Mouse (Mus musculus) CH12.LX (cell line): Measurements from ENCODE around the gene Kalrn. TPM values are rescaled to one million over a fixed set of nuclear protein-coding genes. Genes with fewer than 3 reads are reported as not detected.

ENCODE experiments used
- DNase-seq: peaks from one replicate; pipeline ENCODE4 v3.0.0-alpha.2; 2013; ENCODE audit errors: extremely low read depth
- H3K27ac ChIP-seq: 2 replicates; pipeline ENCODE4 v1.5.1; 2012; ENCODE audit warnings: low read depth, mild to moderate bottlenecking, control low read depth, moderate library complexity; ENCODE audit not compliant: insufficient read depth
- H3K27me3 ChIP-seq: replicated peaks from 2 replicates; pipeline ENCODE3; 2012; ENCODE audit warnings: inconsistent platforms
- H3K36me3 ChIP-seq, 2 experiments: replicated peaks in 1 of 2; 2 replicates each; pipeline versions ENCODE3 to v1.6.1; 2012; ENCODE audit warnings: inconsistent platforms in 1 of 2, low read length in 1 of 2, mild to moderate bottlenecking in 1 of 2, mixed read lengths in 1 of 2, moderate library complexity in 1 of 2; ENCODE audit not compliant: control insufficient read depth in 1 of 2, insufficient read depth in 1 of 2
- H3K4me1 ChIP-seq, 2 experiments: 2 replicates each; pipeline ENCODE4 v1.6.1; 2012; ENCODE audit warnings: inconsistent platforms in 1 of 2, moderate library complexity in 1 of 2; ENCODE audit not compliant: insufficient read depth in 2 of 2, control insufficient read depth in 1 of 2
- H3K4me2 ChIP-seq: 2 replicates; pipeline ENCODE4 v1.6.1; 2012; ENCODE audit warnings: low read depth, mild to moderate bottlenecking, control low read depth; ENCODE audit not compliant: poor library complexity, insufficient read depth, severe bottlenecking
- H3K4me3 ChIP-seq, 3 experiments: fragments of 150-350 bp in 1 of 3; sonication (generic) in 1 of 3; replicated peaks in 1 of 3; 2 replicates each; pipeline versions ENCODE3 to v1.5.1; 2011 to 2012; ENCODE audit warnings: low read depth in 2 of 3, low read length in 2 of 3, mild to moderate bottlenecking in 2 of 3, moderate library complexity in 2 of 3, control low read depth in 1 of 3, improper control_type of control experiment in 1 of 3, inconsistent platforms in 1 of 3, mixed read lengths in 1 of 3; ENCODE audit not compliant: poor library complexity in 1 of 3
- H3K79me2 ChIP-seq: replicated peaks from 2 replicates; pipeline ENCODE4 v1.6.1; 2012; ENCODE audit warnings: mild to moderate bottlenecking, moderate library complexity; ENCODE audit not compliant: control insufficient read depth, poor library complexity, insufficient read depth, severe bottlenecking; ENCODE audit errors: extremely low read depth
- H3K9ac ChIP-seq: 2 replicates; pipeline ENCODE4 v1.6.1; 2012; ENCODE audit warnings: low read depth, mild to moderate bottlenecking, control low read depth, moderate library complexity; ENCODE audit not compliant: insufficient read depth
- H3K9me3 ChIP-seq: replicated peaks from 2 replicates; pipeline ENCODE3; 2012; ENCODE audit warnings: low read length, inconsistent platforms, mixed read lengths
- BHLHE40 ChIP-seq: IDR thresholded peaks from 2 replicates; pipeline ENCODE4 v1.6.1; 2011; ENCODE audit warnings: mild to moderate bottlenecking, low read depth, low read length, improper control_type of control experiment
- CHD2 ChIP-seq: IDR thresholded peaks from 2 replicates; pipeline ENCODE4 v1.6.1; 2011; ENCODE audit warnings: low read length, improper control_type of control experiment
- CTCF ChIP-seq, 2 experiments: IDR thresholded peaks in 1 of 2; conservative IDR thresholded peaks in 1 of 2; 2 replicates each; pipeline ENCODE4 v1.5.1; 2011 to 2012; ENCODE audit warnings: low read depth in 2 of 2, low read length in 2 of 2, improper control_type of control experiment in 1 of 2, inconsistent platforms in 1 of 2, mild to moderate bottlenecking in 1 of 2, moderate library complexity in 1 of 2
- E2F4 ChIP-seq: IDR thresholded peaks from 2 replicates; pipeline ENCODE4 v1.6.1; 2011; ENCODE audit warnings: low read depth, low read length, improper control_type of control experiment; ENCODE audit not compliant: insufficient replicate concordance
- EP300 ChIP-seq: IDR thresholded peaks from 2 replicates; pipeline ENCODE4 v1.6.1; 2011; ENCODE audit warnings: low read length, improper control_type of control experiment
- ETS1 ChIP-seq: conservative IDR thresholded peaks from 2 replicates; pipeline ENCODE4 v1.6.1; 2012; ENCODE audit warnings: low read depth, mild to moderate bottlenecking, inconsistent platforms, low read length, improper control_type of control experiment, moderate library complexity
- IRF4 ChIP-seq: IDR thresholded peaks from 2 replicates; pipeline ENCODE4 v1.6.1; 2014; ENCODE audit warnings: low read depth, mild to moderate bottlenecking, inconsistent platforms, low read length, improper control_type of control experiment
- JUND ChIP-seq: conservative IDR thresholded peaks from 2 replicates; pipeline ENCODE4 v1.6.1; 2011; ENCODE audit warnings: low read depth, low read length, improper control_type of control experiment
- MAFK ChIP-seq: IDR thresholded peaks from 2 replicates; pipeline ENCODE4 v1.6.1; 2011; ENCODE audit warnings: low read length, improper control_type of control experiment; ENCODE audit not compliant: insufficient replicate concordance
- MAX ChIP-seq: IDR thresholded peaks from 2 replicates; pipeline ENCODE4 v1.6.1; 2011; ENCODE audit warnings: low read length, improper control_type of control experiment
- MAZ ChIP-seq: IDR thresholded peaks from 2 replicates; pipeline ENCODE4 v1.6.1; 2012; ENCODE audit warnings: low read depth, mild to moderate bottlenecking, inconsistent platforms, low read length, improper control_type of control experiment, moderate library complexity
- MEF2A ChIP-seq: IDR thresholded peaks from 2 replicates; pipeline ENCODE4 v1.6.1; 2014; ENCODE audit warnings: low read depth, mild to moderate bottlenecking, inconsistent platforms, low read length, improper control_type of control experiment, borderline replicate concordance
- MXI1 ChIP-seq: IDR thresholded peaks from 2 replicates; pipeline ENCODE4 v1.6.1; 2011; ENCODE audit warnings: mild to moderate bottlenecking, low read depth, low read length, improper control_type of control experiment
- MYC ChIP-seq: IDR thresholded peaks from 2 replicates; pipeline ENCODE4 v1.6.1; 2011; ENCODE audit warnings: low read depth, mild to moderate bottlenecking, improper control_type of control experiment, low read length
- NELFE ChIP-seq: IDR thresholded peaks from 2 replicates; pipeline ENCODE4 v1.6.1; 2011; ENCODE audit warnings: low read depth, low read length, improper control_type of control experiment
- NRF1 ChIP-seq: IDR thresholded peaks from 2 replicates; pipeline ENCODE4 v1.6.1; 2014; ENCODE audit warnings: low read depth, mild to moderate bottlenecking, inconsistent platforms, low read length, improper control_type of control experiment, moderate library complexity
- POLR2AphosphoS2 ChIP-seq: IDR thresholded peaks from 2 replicates; pipeline ENCODE4 v1.6.1; 2011; ENCODE audit warnings: low read depth, low read length, improper control_type of control experiment
- RAD21 ChIP-seq: IDR thresholded peaks from 2 replicates; pipeline ENCODE4 v1.6.1; 2011; ENCODE audit warnings: low read depth, mild to moderate bottlenecking, low read length, improper control_type of control experiment, moderate library complexity
- SIN3A ChIP-seq: IDR thresholded peaks from 2 replicates; pipeline ENCODE4 v1.6.1; 2012; ENCODE audit warnings: low read length, improper control_type of control experiment, inconsistent platforms
- SMC3 ChIP-seq: IDR thresholded peaks from 2 replicates; pipeline ENCODE4 v1.6.1; 2011; ENCODE audit warnings: low read depth, low read length, improper control_type of control experiment
- TBP ChIP-seq: conservative IDR thresholded peaks from 2 replicates; pipeline ENCODE4 v1.6.1; 2011; ENCODE audit warnings: low read depth, low read length, improper control_type of control experiment
- TCF12 ChIP-seq: IDR thresholded peaks from 2 replicates; pipeline ENCODE4 v1.6.1; 2014; ENCODE audit warnings: low read depth, mild to moderate bottlenecking, inconsistent platforms, low read length, improper control_type of control experiment
- UBTF ChIP-seq: IDR thresholded peaks from 2 replicates; pipeline ENCODE4 v1.6.1; 2012; ENCODE audit warnings: low read depth, mild to moderate bottlenecking, inconsistent platforms, low read length, improper control_type of control experiment, moderate library complexity
- USF1 ChIP-seq: IDR thresholded peaks from 2 replicates; pipeline ENCODE4 v1.6.1; 2014; ENCODE audit warnings: low read depth, mild to moderate bottlenecking, inconsistent platforms, low read length, improper control_type of control experiment
- USF2 ChIP-seq: conservative IDR thresholded peaks from 2 replicates; pipeline ENCODE4 v1.6.1; 2011; ENCODE audit warnings: low read depth, low read length, improper control_type of control experiment
- ZC3H11A ChIP-seq: IDR thresholded peaks from 2 replicates; pipeline ENCODE4 v1.6.1; 2012; ENCODE audit warnings: low read depth, mild to moderate bottlenecking, inconsistent platforms, low read length, improper control_type of control experiment
- ZMIZ1 ChIP-seq: IDR thresholded peaks from 2 replicates; pipeline ENCODE4 v1.6.1; 2012; ENCODE audit warnings: low read depth, mild to moderate bottlenecking, inconsistent platforms, low read length, improper control_type of control experiment
- dilution Hi-C: fragments of 300-500 bp; cut with MboI; formaldehyde crosslinking; loops from 2 replicates; pipeline ENCODE4 v1.14.3; 2020; ENCODE audit warnings: low sequenced_read_pairs; ENCODE audit not compliant: extremely low pct_unique_long_range_greater_than_20kb, extremely low pct_ligation_motif_present
- in situ Hi-C: fragments of 300-500 bp; cut with MboI; formaldehyde crosslinking; loops from 3 replicates; pipeline ENCODE4 v1.14.3; 2019; ENCODE audit warnings: low sequenced_read_pairs, low pct_ligation_motif_present, low pct_unique_long_range_greater_than_20kb, mixed read lengths
- polyA plus RNA-seq: library from polyadenylated mRNA; unstranded; fragments of >175 nt; gene quantifications from 2 replicates; pipeline ENCODE4 v1.2.1, GENCODE M21; 2012; ENCODE audit warnings: low read depth; ENCODE audit not compliant: insufficient read length
- total RNA-seq, 2 experiments: library from RNA; depleted of rRNA; stranded (reverse); fragments of 300-350 nt in 1 of 2; fragments of >200 nt in 1 of 2; gene quantifications; 2 replicates each; pipeline ENCODE4 v1.2.3; 2012 to 2014

Kalrn gene
- total and polyA plus RNA-seq, 3 experiments: 0.08 to 0.09 TPM; not detected in 1

DNA sequence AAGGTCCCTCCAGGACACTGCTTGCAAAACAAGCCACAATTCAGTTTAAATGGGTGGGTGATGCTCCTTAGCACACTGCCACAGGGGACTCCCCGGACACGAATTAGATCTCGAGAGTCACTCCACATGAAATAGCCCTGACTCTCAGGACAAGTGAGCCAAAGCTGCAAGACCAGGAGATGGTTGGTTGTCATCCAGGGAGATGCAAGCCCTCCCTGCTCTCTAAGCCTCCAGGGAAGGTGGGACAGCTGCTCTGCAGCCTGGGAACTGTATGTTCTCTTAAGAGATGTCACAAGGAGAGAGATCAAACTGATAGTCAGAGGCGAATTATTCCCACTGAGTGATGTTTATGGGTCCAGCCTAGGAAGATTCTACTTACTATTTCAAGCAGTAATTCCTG lies 101.9 kb downstream of the Kalrn start:
- H3K4me3 ChIP-seq: no peak overlapping the region
- no peak overlapping the region for H3K4me2 ChIP-seq
- H3K27me3 ChIP-seq: peaks cover 91% of the 10 kb centered on the region
- H3K79me2 ChIP-seq: no peaks in the 10 kb centered on the region
- no peaks in the 10 kb centered on the region for H3K9me3 ChIP-seq
- H3K4me1 ChIP-seq: peaks cover 0 to 6% of the 10 kb centered on the region in 2 experiments; a peak in 2 of 4 replicates
- in situ Hi-C loops (no loop called here), dilution Hi-C loops (no loop called here)
- H3K36me3 ChIP-seq: no peaks in the 10 kb centered on the region
- DNase-seq: no peak
- no peak overlapping the region for H3K27ac ChIP-seq
- no peak overlapping the region for H3K9ac ChIP-seq
- no peak for TF ChIP-seq TCF12
- no peak for TF ChIP-seq E2F4
- no peak for TF ChIP-seq ZC3H11A
- no peak for TF ChIP-seq UBTF
- no peak for TF ChIP-seq IRF4
- TF ChIP-seq ETS1: no peak
- TF ChIP-seq USF1: no peak
- no peak for TF ChIP-seq MYC
- TF ChIP-seq EP300: no peak
- no peak for TF ChIP-seq SIN3A
- TF ChIP-seq MXI1: no peak
- TF ChIP-seq JUND: no peak
- no peak for TF ChIP-seq MEF2A
- no peak for TF ChIP-seq TBP
- TF ChIP-seq NELFE: no peak

DNA sequence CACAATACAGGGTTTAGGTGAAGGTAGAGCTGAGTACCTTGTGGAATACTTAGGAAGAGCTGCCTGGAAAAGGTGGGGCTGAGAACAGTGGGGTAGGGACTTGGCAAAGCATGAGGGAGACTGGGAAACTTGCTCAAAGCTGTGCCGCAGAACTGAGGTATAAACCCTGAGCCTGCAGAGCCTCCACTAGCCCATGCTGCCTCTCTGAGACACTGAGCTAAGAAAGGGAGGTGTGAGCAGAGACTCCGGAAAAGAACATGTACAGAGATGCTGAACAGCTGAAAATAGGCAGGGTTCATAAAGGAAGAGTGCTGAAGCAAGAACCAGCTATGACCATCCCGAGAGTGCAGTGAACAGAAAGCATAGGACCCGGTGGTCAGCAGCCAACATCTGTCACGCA lies 103.0 kb downstream of the Kalrn start:
- Histone ChIP-seq H3K27me3 (peaks cover 93% of the 10 kb centered on the region), H3K27ac (no peak overlapping the region), H3K36me3 (no peaks in the 10 kb centered on the region), H3K79me2 (no peaks in the 10 kb centered on the region), H3K9ac (no peak overlapping the region), H3K4me3 (no peak overlapping the region), H3K9me3 (no peaks in the 10 kb centered on the region)
- no peak for DNase-seq
- no peak for TF ChIP-seq MEF2A
- no peak for TF ChIP-seq MAZ
- TF ChIP-seq SMC3: no peak
- no peak for TF ChIP-seq EP300
- no peak for TF ChIP-seq NRF1
- no peak for TF ChIP-seq ZMIZ1
- no peak for TF ChIP-seq POLR2AphosphoS2
- no peak for TF ChIP-seq BHLHE40
- TF ChIP-seq E2F4: no peak
- no peak for TF ChIP-seq MXI1
- TF ChIP-seq CTCF (conservative IDR thresholded peaks at IDR 0.05 in 1 of 2, IDR thresholded peaks at IDR 0.05 in 1 of 2; ENCODE audit: low read depth in 2 of 2, low read length in 2 of 2): no peak
- no peak for TF ChIP-seq MAFK
- no peak for TF ChIP-seq RAD21
- no peak for TF ChIP-seq USF2
- no peak for TF ChIP-seq SIN3A
- no peak for TF ChIP-seq CHD2
- no peak for TF ChIP-seq MAX
- TF ChIP-seq UBTF: no peak
- TF ChIP-seq IRF4: no peak
- no peak for TF ChIP-seq JUND
- TF ChIP-seq, all 38 proteins: peak for 0
- Histone ChIP-seq H3K4me2 (no peak overlapping the region), H3K4me1 (peaks cover 0 to 6% of the 10 kb centered on the region in 2 experiments; a peak in 2 of 4 replicates)
- dilution Hi-C loops (no loop called here), in situ Hi-C loops (no loop called here)
